Mouse (Mus musculus): Measurements from ENCODE around the gene Tbc1d22a. TPM values are rescaled to one million over a fixed set of nuclear protein-coding genes. Genes with fewer than 3 reads are reported as not detected.

Tbc1d22a gene
- polyA plus RNA-seq, 1 experiment from 2014 or later = 8.7 TPM

DNA sequence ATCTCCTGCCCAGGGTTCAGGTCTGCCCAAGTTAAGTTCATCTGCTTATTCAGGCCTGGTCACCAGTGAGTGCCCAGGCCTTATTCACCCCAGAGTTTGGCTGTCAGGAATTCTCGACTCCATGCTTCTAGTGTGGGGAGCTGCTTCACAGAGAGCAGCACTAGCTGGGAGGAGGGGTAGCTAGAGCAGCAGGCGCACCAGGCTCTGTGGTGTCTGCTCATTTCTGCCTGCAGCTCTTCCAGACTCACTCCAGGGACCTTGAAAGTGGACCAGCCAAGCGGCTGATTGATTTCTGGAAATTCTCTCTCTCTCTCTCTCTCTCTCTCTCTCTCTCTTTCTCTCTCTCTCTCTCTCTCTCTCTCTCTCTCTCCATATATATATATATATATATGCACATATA lies 146.1 kb downstream of the Tbc1d22a start:
- Histone ChIP-seq H3K4me1 (replicated peaks; ENCODE audit: control insufficient read depth, insufficient read depth, low read length) (peaks cover 5% of the 10 kb centered on the region; the same call in 1 of the 2 replicates), H3K27ac (ENCODE audit: low read depth, low read length) (no peak overlapping the region), H3K9ac (ENCODE audit: low read length) (no peak overlapping the region), H3K36me3 (ENCODE audit: control insufficient read depth, insufficient read depth, low read length) (no peaks in the 10 kb centered on the region), H3K27me3 (ENCODE audit: control insufficient read depth, insufficient read depth, low read length) (no peaks in the 10 kb centered on the region), H3K4me2 (ENCODE audit: low read depth, low read length, severe bottlenecking) (no peak overlapping the region), H3K4me3 (ENCODE audit: low read depth, low read length) (no peak overlapping the region), H3K9me3 (ENCODE audit: control insufficient read depth, low read length) (no peaks in the 10 kb centered on the region)
- no peak for DNase-seq (ENCODE audit: low spot score)
- WGBS = 77% methylated on average over 3 of the region's 3 CpGs
- no peak for ATAC-seq (replicated peaks; ENCODE audit: low FRiP score)

DNA sequence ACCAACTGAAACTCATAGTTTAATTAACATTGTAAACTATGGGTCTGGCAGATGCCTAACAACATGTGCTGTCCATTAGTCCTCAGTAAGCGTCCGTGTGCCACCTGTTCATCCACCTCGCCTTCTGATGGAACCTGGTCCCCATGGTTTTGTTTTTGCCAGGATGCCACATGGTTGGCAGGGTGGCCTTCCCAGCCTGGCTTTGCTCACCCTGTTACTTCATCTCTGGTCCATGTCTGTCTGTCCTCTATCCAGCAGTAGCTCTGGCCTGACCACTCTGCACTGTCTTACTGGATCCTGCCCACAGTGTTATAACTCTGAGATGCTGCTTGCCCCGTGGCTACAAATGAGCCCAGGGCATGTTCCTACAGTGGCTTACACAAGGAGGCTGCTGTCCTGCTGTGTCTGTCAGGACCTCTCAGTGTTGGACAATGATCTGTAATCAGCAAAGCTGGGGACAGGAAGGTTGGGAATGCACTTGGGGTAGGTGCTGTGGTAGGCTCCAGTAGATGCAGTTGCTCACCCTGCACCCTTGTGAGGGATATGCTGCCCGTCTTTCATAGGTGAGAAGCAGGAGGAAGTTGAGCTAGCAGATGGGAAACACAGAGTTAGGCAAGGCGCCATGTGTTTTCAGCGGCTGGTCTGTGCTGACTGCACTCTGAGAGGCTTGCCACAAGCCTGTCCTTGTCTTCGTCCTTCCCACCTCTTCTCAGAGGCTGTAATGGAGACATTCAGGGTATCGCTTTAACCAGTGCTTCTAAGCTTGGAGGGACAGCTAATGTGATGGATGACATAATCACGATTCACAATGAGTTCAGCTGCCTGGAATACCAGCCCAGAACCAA lies 148.3 kb downstream of the Tbc1d22a start:
- H3K27me3 ChIP-seq (ENCODE audit: control insufficient read depth, insufficient read depth, low read length) = no peaks in the 10 kb centered on the region
- H3K4me2 ChIP-seq (ENCODE audit: low read depth, low read length, severe bottlenecking) = no peak overlapping the region
- H3K9ac ChIP-seq (ENCODE audit: low read length) = no peak overlapping the region
- DNase-seq (ENCODE audit: low spot score) (no peak), ATAC-seq (replicated peaks; ENCODE audit: low FRiP score) (no peak)
- no peak overlapping the region for H3K27ac ChIP-seq (ENCODE audit: low read depth, low read length)
- peaks cover 7% of the 10 kb centered on the region; the same call in 1 of the 2 replicates for H3K4me1 ChIP-seq (replicated peaks; ENCODE audit: control insufficient read depth, insufficient read depth, low read length)
- no peak overlapping the region for H3K4me3 ChIP-seq (ENCODE audit: low read depth, low read length)
- no peaks in the 10 kb centered on the region for H3K36me3 ChIP-seq (ENCODE audit: control insufficient read depth, insufficient read depth, low read length)
- WGBS = 79% methylated on average over 10 of the region's 10 CpGs
- H3K9me3 ChIP-seq (ENCODE audit: control insufficient read depth, low read length) = no peaks in the 10 kb centered on the region

DNA sequence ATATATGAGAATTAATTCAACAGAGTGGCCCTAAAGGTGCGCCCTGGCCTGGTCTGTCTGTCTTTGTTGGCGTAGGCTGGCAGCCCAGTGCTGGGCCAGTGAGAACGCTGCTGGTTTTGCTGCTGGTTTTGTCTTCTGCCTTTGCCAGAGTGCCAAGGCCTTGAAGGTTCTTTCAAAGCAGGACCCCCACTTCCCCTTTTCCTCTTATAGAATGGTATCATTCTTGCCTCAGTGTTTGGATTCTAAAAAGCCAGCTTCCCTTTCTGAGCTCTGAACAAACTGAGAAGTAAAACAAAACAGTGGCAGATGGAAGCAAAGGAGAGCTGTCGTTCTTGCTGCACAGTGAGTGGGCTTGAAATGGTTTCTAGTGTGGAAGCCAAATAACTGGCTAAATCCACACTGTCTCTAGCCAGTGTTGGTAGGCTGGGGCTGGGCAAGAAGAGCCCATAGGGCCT lies 149.6 kb downstream of the Tbc1d22a start:
- Histone ChIP-seq H3K4me3 (ENCODE audit: low read depth, low read length) (no peak overlapping the region), H3K9ac (ENCODE audit: low read length) (no peak overlapping the region), H3K4me2 (ENCODE audit: low read depth, low read length, severe bottlenecking) (no peak overlapping the region), H3K27ac (ENCODE audit: low read depth, low read length) (no peak overlapping the region), H3K9me3 (ENCODE audit: control insufficient read depth, low read length) (no peaks in the 10 kb centered on the region), H3K27me3 (ENCODE audit: control insufficient read depth, insufficient read depth, low read length) (no peaks in the 10 kb centered on the region), H3K4me1 (replicated peaks; ENCODE audit: control insufficient read depth, insufficient read depth, low read length) (peaks cover 7% of the 10 kb centered on the region; the same call in 1 of the 2 replicates), H3K36me3 (ENCODE audit: control insufficient read depth, insufficient read depth, low read length) (no peaks in the 10 kb centered on the region)
- DNase-seq (ENCODE audit: low spot score) (no peak), ATAC-seq (replicated peaks; ENCODE audit: low FRiP score) (no peak)
- WGBS = 83% methylated on average over 4 of the region's 4 CpGs

DNA sequence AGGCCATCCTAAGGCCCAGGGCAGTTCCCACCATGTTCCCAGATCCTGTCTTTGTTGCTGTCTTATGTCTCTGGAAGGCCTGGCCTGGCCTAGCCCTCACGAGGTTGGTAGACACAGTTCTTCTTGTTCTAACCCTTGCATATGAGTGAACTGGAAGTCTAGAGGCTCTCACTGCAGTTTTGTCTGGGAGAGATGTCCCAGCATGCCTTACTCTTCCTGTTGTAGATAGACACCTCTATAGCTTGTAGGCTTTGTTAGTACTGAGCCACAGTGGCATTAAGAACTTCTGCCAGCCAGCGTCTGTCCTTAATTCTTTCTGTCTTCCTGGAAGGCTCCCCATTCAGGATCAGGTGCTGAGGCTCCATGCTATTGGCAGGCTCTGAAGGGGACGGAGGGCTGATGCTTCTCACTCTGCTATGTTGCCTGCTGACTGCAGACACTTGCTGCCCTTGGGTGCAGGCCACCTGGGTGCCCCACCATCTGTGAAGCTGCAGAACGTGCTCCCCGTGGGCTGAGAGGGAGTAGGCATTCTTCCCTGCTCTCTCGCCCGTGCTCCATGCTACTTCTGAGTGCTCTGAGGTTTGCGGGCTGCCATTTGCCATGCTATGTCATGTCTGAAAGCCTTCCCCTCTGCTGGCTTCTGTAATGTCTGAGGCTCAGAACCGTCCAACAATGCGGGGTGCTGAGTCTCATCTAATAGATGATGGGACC lies 150.8 kb downstream of the Tbc1d22a start:
- Histone ChIP-seq H3K4me2 (ENCODE audit: low read depth, low read length, severe bottlenecking) (no peak overlapping the region), H3K9ac (ENCODE audit: low read length) (no peak overlapping the region), H3K4me1 (replicated peaks; ENCODE audit: control insufficient read depth, insufficient read depth, low read length) (peaks cover 7% of the 10 kb centered on the region; the same call in 1 of the 2 replicates), H3K27me3 (ENCODE audit: control insufficient read depth, insufficient read depth, low read length) (no peaks in the 10 kb centered on the region), H3K27ac (ENCODE audit: low read depth, low read length) (no peak overlapping the region), H3K4me3 (ENCODE audit: low read depth, low read length) (no peak overlapping the region), H3K9me3 (ENCODE audit: control insufficient read depth, low read length) (no peaks in the 10 kb centered on the region), H3K36me3 (ENCODE audit: control insufficient read depth, insufficient read depth, low read length) (no peaks in the 10 kb centered on the region)
- WGBS = 92% methylated on average over 10 of the region's 10 CpGs
- DNase-seq (ENCODE audit: low spot score) (no peak), ATAC-seq (replicated peaks; ENCODE audit: low FRiP score) (no peak)

DNA sequence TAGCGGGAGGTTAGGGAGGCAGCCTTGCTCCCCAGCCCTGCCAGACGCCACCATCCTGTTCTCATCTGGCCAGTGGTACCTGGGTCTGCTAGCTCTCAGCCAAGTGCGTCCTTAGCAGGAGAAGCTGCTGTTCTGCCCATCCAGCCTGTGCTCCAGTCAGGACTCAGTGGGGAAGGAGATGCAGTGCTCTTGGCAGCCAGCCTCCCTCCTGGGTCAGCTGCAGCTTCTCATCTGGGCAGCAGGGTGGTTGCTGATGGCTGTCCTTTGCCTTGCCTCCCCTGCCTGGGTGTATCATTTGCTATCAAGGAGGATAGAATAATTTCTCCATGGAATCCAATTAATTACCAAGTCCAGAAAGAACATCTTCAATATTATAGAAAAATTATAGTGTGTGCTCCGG lies 152.5 kb downstream of the Tbc1d22a start:
- Histone ChIP-seq H3K27ac (ENCODE audit: low read depth, low read length) (no peak overlapping the region), H3K27me3 (ENCODE audit: control insufficient read depth, insufficient read depth, low read length) (no peaks in the 10 kb centered on the region), H3K4me2 (ENCODE audit: low read depth, low read length, severe bottlenecking) (no peak overlapping the region), H3K36me3 (ENCODE audit: control insufficient read depth, insufficient read depth, low read length) (no peaks in the 10 kb centered on the region), H3K4me3 (ENCODE audit: low read depth, low read length) (no peak overlapping the region), H3K9ac (ENCODE audit: low read length) (no peak overlapping the region), H3K4me1 (replicated peaks; ENCODE audit: control insufficient read depth, insufficient read depth, low read length) (peaks cover 7% of the 10 kb centered on the region; the same call in 1 of the 2 replicates), H3K9me3 (ENCODE audit: control insufficient read depth, low read length) (no peaks in the 10 kb centered on the region)
- 88% methylated on average over 4 of the region's 4 CpGs for WGBS
- no peak for ATAC-seq (replicated peaks; ENCODE audit: low FRiP score)
- no peak for DNase-seq (ENCODE audit: low spot score)

DNA sequence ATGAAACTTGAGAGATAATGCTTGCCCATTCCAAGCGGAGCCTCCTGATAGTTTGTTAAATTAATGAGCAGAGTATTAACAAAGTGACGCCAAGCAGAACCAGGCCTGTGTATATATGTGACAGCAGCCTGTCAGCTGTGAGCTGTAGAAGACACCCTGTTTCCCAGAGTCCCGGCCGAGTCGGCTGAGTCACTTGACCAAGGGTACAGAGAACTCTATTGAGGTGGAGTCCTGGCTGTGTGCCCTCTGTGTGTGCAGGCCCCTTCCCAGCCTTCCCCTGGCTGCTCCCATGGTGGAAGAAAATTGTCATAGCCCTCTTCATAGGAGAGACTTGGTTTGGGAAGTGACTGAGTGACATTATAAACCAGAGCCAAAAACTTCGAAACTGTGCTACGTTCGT lies 153.0 kb downstream of the Tbc1d22a start:
- peaks cover 7% of the 10 kb centered on the region; the same call in 1 of the 2 replicates for H3K4me1 ChIP-seq (replicated peaks; ENCODE audit: control insufficient read depth, insufficient read depth, low read length)
- H3K4me3 ChIP-seq (ENCODE audit: low read depth, low read length) = no peak overlapping the region
- no peak overlapping the region for H3K9ac ChIP-seq (ENCODE audit: low read length)
- ATAC-seq (replicated peaks; ENCODE audit: low FRiP score) = no peak
- DNase-seq (ENCODE audit: low spot score) = no peak
- no peaks in the 10 kb centered on the region for H3K36me3 ChIP-seq (ENCODE audit: control insufficient read depth, insufficient read depth, low read length)
- no peaks in the 10 kb centered on the region for H3K27me3 ChIP-seq (ENCODE audit: control insufficient read depth, insufficient read depth, low read length)
- H3K27ac ChIP-seq (ENCODE audit: low read depth, low read length) = no peak overlapping the region
- H3K9me3 ChIP-seq (ENCODE audit: control insufficient read depth, low read length) = no peaks in the 10 kb centered on the region
- H3K4me2 ChIP-seq (ENCODE audit: low read depth, low read length, severe bottlenecking) = no peak overlapping the region
- WGBS = 88% methylated on average over 8 of the region's 8 CpGs

DNA sequence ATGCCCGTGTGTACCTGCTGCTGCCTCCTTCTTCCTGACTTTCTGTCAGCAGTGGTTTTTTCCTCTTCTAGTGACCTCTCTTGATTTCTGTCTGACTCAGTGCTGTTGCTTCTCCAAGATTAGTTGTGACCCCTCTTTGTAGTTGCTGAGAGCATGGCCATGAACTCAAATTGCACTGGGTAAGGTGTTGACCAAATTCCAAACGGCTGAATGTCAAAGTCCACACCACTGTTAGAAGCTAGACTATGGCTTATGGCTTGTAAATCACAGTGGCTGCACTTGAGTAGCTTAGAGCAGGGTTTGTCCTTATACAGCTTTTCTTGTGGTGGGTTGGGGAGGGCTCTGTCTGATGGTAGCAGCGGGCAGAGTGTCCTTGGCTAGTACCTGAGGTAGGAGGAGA lies 156.6 kb downstream of the Tbc1d22a start:
- H3K4me2 ChIP-seq (ENCODE audit: low read depth, low read length, severe bottlenecking) = no peak overlapping the region
- H3K4me1 ChIP-seq (replicated peaks; ENCODE audit: control insufficient read depth, insufficient read depth, low read length) = peaks cover 2% of the 10 kb centered on the region; the same call in 1 of the 2 replicates
- no peak overlapping the region for H3K9ac ChIP-seq (ENCODE audit: low read length)
- H3K36me3 ChIP-seq (ENCODE audit: control insufficient read depth, insufficient read depth, low read length) = no peaks in the 10 kb centered on the region
- DNase-seq (ENCODE audit: low spot score) (no peak), ATAC-seq (replicated peaks; ENCODE audit: low FRiP score) (no peak)
- H3K9me3 ChIP-seq (ENCODE audit: control insufficient read depth, low read length) = no peaks in the 10 kb centered on the region
- no peak overlapping the region for H3K27ac ChIP-seq (ENCODE audit: low read depth, low read length)
- no peak overlapping the region for H3K4me3 ChIP-seq (ENCODE audit: low read depth, low read length)
- H3K27me3 ChIP-seq (ENCODE audit: control insufficient read depth, insufficient read depth, low read length) = no peaks in the 10 kb centered on the region
- 88% methylated on average over 3 of the region's 3 CpGs for WGBS

DNA sequence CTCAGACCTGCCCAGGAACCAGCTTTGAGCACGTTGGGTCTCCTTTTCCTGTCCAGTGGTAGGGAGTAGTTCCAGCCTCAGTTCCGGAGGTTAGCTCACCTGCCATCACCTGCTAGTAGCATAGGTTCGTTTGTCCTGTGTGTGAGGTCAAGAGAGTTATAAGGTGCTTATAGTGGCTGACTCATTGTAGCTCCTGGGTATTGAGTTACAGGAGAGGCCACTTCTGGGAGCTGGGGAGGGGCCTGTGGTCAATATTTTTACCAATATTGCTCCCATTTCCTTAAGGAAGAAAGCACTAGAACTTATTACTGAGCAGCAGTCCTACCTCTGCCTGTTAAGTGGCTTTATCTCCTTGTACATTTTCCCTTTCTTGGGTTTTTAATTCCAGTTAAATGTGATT lies 161.0 kb downstream of the Tbc1d22a start:
- 89% methylated on average over 3 of the region's 3 CpGs for WGBS
- Histone ChIP-seq H3K4me2 (ENCODE audit: low read depth, low read length, severe bottlenecking) (no peak overlapping the region), H3K27ac (ENCODE audit: low read depth, low read length) (no peak overlapping the region), H3K9me3 (ENCODE audit: control insufficient read depth, low read length) (no peaks in the 10 kb centered on the region), H3K36me3 (ENCODE audit: control insufficient read depth, insufficient read depth, low read length) (no peaks in the 10 kb centered on the region), H3K27me3 (ENCODE audit: control insufficient read depth, insufficient read depth, low read length) (no peaks in the 10 kb centered on the region), H3K4me3 (ENCODE audit: low read depth, low read length) (no peak overlapping the region), H3K4me1 (replicated peaks; ENCODE audit: control insufficient read depth, insufficient read depth, low read length) (no peaks in the 10 kb centered on the region), H3K9ac (ENCODE audit: low read length) (no peak overlapping the region)
- ATAC-seq (replicated peaks; ENCODE audit: low FRiP score) (no peak), DNase-seq (ENCODE audit: low spot score) (no peak)

All from forebrain, embryonic 11.5 days (tissue).